Mouse (Mus musculus) neural tube, embryonic 12.5 days (tissue): Measurements from ENCODE around the gene Pik3ip1. TPM values are rescaled to one million over a fixed set of nuclear protein-coding genes. Genes with fewer than 3 reads are reported as not detected.

ENCODE experiments used
- ATAC-seq: fragments of 200-750 bp; cut with Nextera tagmentation; 2 replicates; pipeline ENCODE4 v1.8.0; 2017; ENCODE audit warnings: low read depth, mild to moderate bottlenecking, moderate TSS enrichment, moderate library complexity; ENCODE audit not compliant: low FRiP score
- H3K27ac ChIP-seq: fragments of 300-500 bp; sonication (generic); 2 replicates; pipeline ENCODE4 v1.5.1; 2016
- H3K27me3 ChIP-seq: fragments of 300-500 bp; sonication (generic); replicated peaks from 2 replicates; pipeline ENCODE4 v1.6.1; 2016; ENCODE audit warnings: mild to moderate bottlenecking
- H3K36me3 ChIP-seq: fragments of 300-500 bp; sonication (generic); 2 replicates; pipeline ENCODE4 v1.6.1; 2016; ENCODE audit warnings: mild to moderate bottlenecking
- H3K4me1 ChIP-seq: fragments of 300-500 bp; sonication (generic); 2 replicates; pipeline ENCODE4 v1.6.1; 2016
- H3K4me2 ChIP-seq: fragments of 300-500 bp; sonication (generic); replicated peaks from 2 replicates; pipeline ENCODE4 v1.6.1; 2016; ENCODE audit warnings: mild to moderate bottlenecking
- H3K4me3 ChIP-seq: fragments of 300-500 bp; sonication (generic); 2 replicates; pipeline ENCODE4 v1.5.1; 2016
- H3K9ac ChIP-seq: fragments of 300-500 bp; sonication (generic); 2 replicates; pipeline ENCODE4 v1.6.1; 2016; ENCODE audit warnings: mild to moderate bottlenecking
- H3K9me3 ChIP-seq: fragments of 300-500 bp; sonication (generic); 2 replicates; pipeline ENCODE4 v1.6.1; 2016; ENCODE audit warnings: mild to moderate bottlenecking
- WGBS: fragments of 180-500 bp; shearing (Covaris S2); methylation state at CpG from one replicate; pipeline ENCODE4 v1.1.7; 2016; 5-methylcytosine and 5-hydroxymethylcytosine counted together
- polyA plus RNA-seq: library from polyadenylated mRNA; unstranded; fragments of >200 nt; fragmentation: Nextera tagmentation; extraction: Ambion mirVana; gene quantifications from 2 replicates; pipeline ENCODE4 v1.2.1, GENCODE M21; 2016

Pik3ip1 gene
- polyA plus RNA-seq, 1 experiment from 2014 or later = 21.2 TPM

DNA sequence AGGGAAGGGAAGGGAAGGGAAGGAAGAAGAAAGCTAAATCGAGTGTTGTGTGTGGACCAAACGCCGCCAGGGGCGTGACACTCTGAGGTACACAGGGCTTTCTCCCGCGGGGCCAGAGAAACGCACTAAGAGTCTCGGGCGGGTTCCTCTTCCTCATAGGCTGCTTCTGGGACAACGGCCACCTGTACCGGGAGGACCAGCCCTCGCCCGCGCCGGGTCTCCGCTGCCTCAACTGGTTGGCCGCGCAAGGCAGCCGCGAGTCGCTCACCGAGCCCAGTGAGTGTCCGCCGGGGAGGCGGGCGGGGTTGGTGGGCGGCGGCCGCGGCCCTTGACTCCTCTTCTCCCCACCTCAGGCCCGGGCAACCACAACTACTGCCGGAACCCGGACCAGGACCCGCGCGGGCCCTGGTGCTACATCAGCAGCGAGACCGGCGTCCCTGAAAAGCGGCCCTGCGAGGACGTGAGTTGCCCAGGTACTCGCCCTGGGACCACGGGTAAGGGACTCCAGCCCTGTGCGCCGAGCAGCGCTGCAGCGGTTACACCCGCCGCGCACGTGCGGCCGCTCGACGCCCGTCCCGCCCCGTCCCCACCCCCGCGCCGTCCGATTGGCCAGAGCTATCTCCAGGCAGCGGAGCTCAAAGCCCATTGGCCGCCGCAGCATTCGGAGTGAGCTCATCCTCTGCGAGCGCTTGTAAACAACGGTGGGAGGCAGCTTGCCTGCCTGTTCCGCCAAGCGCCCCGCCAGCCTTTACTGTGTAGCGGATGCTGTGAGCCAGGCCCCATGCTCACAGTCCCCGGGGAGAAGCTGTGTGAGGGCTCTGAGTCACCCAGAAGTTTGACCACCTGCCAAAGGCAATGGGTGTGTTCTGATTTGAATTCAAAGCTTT lies 1.8 kb downstream of the Pik3ip1 start:
- H3K27ac ChIP-seq = no peak overlapping the region
- peak overlapping the region; percentile 46 for H3K4me3 ChIP-seq
- peak overlapping the region; percentile 60 for H3K9ac ChIP-seq
- H3K36me3 ChIP-seq = no peaks in the 10 kb centered on the region
- peak; percentile 95 for ATAC-seq
- H3K4me2 ChIP-seq = peak overlapping the region; percentile 91
- H3K27me3 ChIP-seq = no peaks in the 10 kb centered on the region
- peaks cover 17% of the 10 kb centered on the region for H3K4me1 ChIP-seq
- H3K9me3 ChIP-seq = no peaks in the 10 kb centered on the region
- WGBS = under 1% methylated on average over 75 of the region's 75 CpGs

DNA sequence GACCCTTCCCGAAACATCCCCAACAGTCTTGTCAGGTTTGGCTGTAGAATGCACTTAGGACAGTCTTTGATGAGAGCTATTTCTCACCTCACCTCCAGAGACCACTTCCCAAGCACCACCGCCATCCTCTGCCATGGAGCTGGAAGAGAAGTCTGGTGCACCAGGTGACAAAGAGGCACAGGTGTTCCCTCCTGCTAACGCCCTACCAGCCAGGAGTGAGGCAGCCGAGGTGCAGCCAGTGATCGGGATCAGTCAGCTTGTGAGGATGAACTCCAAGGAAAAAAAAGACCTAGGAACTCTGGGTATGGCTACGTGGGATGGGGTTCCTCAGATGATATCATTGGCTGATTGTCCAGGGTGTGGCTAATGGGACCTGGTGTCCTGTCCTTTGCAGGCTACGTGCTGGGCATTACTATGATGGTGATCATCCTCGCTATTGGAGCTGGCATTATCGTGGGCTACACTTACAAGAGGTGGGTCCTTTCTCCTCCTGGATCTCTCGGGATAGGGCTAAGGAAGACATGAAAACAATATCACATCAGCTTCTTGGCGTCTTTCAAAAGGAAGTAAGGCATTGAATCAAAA lies 3.0 kb downstream of the Pik3ip1 start:
- 92% methylated on average over 11 of the region's 11 CpGs for WGBS
- no peak overlapping the region for H3K9ac ChIP-seq
- no peaks in the 10 kb centered on the region for H3K27me3 ChIP-seq
- no peak for ATAC-seq
- no peaks in the 10 kb centered on the region for H3K9me3 ChIP-seq
- no peak overlapping the region for H3K27ac ChIP-seq
- 0 out of 2 replicates have a peak overlapping the region, but pooled peaks have one; percentile 91 for H3K4me2 ChIP-seq
- H3K36me3 ChIP-seq = no peaks in the 10 kb centered on the region
- no peak overlapping the region for H3K4me3 ChIP-seq
- H3K4me1 ChIP-seq = peaks cover 28% of the 10 kb centered on the region

- peaks cover 28% of the 10 kb centered on the region for H3K4me1 ChIP-seq
- no peak overlapping the region for H3K4me2 ChIP-seq
- no peak overlapping the region for H3K9ac ChIP-seq
- WGBS = 91% methylated on average over 11 of the region's 11 CpGs
- no peak for ATAC-seq
- no peak overlapping the region for H3K4me3 ChIP-seq
- no peak overlapping the region for H3K27ac ChIP-seq
- H3K27me3 ChIP-seq = no peaks in the 10 kb centered on the region
- no peaks in the 10 kb centered on the region for H3K9me3 ChIP-seq
- H3K36me3 ChIP-seq = no peaks in the 10 kb centered on the region
Observed at GRCm38 (mm10) chr11:3334141-3334710, 4.0 kb downstream of the Pik3ip1 start.

- no peak overlapping the region for H3K4me2 ChIP-seq
- no peaks in the 10 kb centered on the region for H3K36me3 ChIP-seq
- H3K4me3 ChIP-seq = no peak overlapping the region
- WGBS = 51% methylated on average over 9 of the region's 9 CpGs
- H3K4me1 ChIP-seq = peaks cover 28% of the 10 kb centered on the region
- H3K9ac ChIP-seq = no peak overlapping the region
- ATAC-seq = no peak
- H3K9me3 ChIP-seq = no peaks in the 10 kb centered on the region
- no peak overlapping the region for H3K27ac ChIP-seq
- no peaks in the 10 kb centered on the region for H3K27me3 ChIP-seq
Observed at GRCm38 (mm10) chr11:3334711-3335316, 4.6 kb downstream of the Pik3ip1 start.

DNA sequence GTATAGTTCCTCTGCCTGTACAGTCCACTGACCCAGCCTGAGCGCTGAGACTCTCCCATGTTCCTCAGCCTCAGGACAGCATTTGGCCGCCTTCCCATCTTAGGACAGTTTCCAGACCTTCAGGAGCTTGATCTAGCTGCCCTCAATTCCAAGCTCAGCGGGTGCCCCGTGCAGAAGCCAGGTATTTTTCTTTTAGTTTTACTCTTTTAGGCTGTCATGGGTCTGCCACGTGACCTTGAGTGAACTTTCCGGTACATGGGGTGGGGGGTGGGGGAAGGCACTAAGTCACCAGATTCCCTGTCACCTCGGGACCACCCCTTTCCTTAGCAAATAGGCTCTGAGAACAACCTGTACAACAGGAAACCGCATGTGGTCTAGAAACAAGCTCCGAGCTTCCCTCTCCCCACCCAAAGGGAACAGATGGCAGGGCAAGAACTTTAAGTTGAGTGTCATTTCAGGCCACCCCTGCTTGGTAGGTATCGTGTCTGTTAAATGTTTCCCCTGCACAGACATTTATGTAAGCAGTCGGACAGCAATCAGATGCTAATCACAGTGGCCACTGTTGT lies 5.5 kb downstream of the Pik3ip1 start:
- Histone ChIP-seq H3K27me3 (no peaks in the 10 kb centered on the region), H3K9me3 (no peaks in the 10 kb centered on the region), H3K27ac (no peak overlapping the region), H3K36me3 (no peaks in the 10 kb centered on the region), H3K4me1 (peaks cover 28% of the 10 kb centered on the region), H3K4me3 (no peak overlapping the region), H3K9ac (no peak overlapping the region), H3K4me2 (no peak overlapping the region)
- no peak for ATAC-seq
- WGBS = 49% methylated on average over 11 of the region's 11 CpGs

DNA sequence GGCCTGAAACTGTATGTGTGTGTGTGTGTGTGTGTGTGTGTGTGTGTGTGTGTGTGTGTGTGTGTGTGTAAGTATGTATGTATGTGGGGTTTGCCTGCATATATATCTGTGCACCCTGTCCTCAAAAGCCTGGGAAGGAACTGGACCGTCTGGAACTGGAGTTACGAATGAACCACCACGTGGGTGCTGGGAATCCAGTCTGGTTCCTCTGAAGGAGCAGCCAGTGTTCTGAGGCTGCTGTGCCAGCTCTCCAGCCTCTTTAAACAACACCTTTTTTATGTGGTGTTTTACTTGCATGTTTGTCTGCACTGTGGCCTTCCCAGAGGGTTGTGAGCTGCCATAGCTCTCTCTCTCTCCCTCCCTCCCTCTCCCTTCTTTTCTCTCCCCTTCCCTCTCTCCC lies 6.4 kb downstream of the Pik3ip1 start:
- Histone ChIP-seq H3K9me3 (no peaks in the 10 kb centered on the region), H3K36me3 (peaks cover 2% of the 10 kb centered on the region; the same call in 1 of the 2 replicates), H3K9ac (no peak overlapping the region), H3K27ac (no peak overlapping the region), H3K4me3 (no peak overlapping the region), H3K4me1 (peaks cover 28% of the 10 kb centered on the region), H3K27me3 (no peaks in the 10 kb centered on the region), H3K4me2 (0 out of 2 replicates have a peak overlapping the region, but pooled peaks have one; percentile 21)
- WGBS = 77% methylated on average over 3 of the region's 3 CpGs
- no peak for ATAC-seq

DNA sequence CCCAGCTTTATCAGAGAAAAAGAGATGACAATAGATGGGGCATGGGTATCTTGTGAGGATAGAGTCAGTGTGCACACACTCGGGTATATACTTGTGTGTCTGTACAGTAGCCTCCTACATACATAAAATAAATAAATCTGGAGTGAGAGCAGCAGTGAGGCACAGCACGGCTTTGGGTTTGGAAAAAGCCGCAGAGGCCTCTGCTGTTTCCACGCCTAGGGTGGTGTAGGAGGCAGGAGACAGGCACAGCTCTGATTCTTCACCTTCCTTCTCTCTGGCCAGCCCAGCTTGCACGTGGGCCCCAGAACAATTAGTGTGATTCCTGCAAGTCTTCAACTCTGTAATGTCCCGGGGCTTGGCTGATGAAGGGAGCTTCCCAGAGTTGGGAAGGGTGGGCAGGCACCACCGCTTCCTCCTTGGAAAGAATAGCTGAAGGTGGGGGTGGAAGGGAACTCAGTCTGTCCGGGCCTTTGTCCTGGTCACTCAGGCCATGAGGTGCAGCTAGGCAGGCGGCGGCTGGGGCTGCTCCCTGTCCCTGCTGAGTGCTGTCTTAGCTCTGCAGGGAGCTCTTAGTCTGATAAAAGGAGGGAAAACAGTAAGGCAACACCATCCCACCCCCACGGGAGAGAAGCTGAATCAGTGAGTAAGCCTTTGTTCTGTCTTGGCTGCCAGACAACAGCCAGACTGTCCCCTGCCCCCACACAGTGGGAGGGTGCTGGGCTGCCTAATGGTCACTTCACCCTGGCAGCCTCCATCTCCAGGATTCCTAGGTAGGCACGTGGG lies 7.2 kb downstream of the Pik3ip1 start:
- Histone ChIP-seq H3K4me2 (peak overlapping the region; percentile 21; the same call in 1 of the 2 replicates), H3K9ac (peak overlapping the region; percentile 22; the same call in 1 of the 2 replicates), H3K4me1 (peaks cover 22% of the 10 kb centered on the region), H3K27me3 (no peaks in the 10 kb centered on the region), H3K36me3 (peaks cover 5% of the 10 kb centered on the region; the same call in 1 of the 2 replicates), H3K9me3 (no peaks in the 10 kb centered on the region), H3K4me3 (no peak overlapping the region), H3K27ac (peak overlapping the region; percentile 47)
- WGBS = 5% methylated on average over 12 of the region's 12 CpGs
- ATAC-seq = peak; percentile 75

- 57% methylated on average over 5 of the region's 5 CpGs for WGBS
Observed at GRCm38 (mm10) chr11:3337961-3338360, 7.8 kb downstream of the Pik3ip1 start.

GRCm38 (mm10) chr11:3341476-3341875 lies 11.3 kb downstream of the Pik3ip1 start:
- no peak overlapping the region for H3K27ac ChIP-seq
- ATAC-seq = no peak
- no peaks in the 10 kb centered on the region for H3K9me3 ChIP-seq
- WGBS = 84% methylated on average over 5 of the region's 5 CpGs
- H3K4me1 ChIP-seq = peaks cover 16% of the 10 kb centered on the region
- H3K4me3 ChIP-seq = no peak overlapping the region
- H3K27me3 ChIP-seq = no peaks in the 10 kb centered on the region
- H3K4me2 ChIP-seq = no peak overlapping the region
- H3K9ac ChIP-seq = no peak overlapping the region
- peaks cover 35% of the 10 kb centered on the region for H3K36me3 ChIP-seq

More at GRCm38 (mm10) chr11:3337961-3338360, 7.8 kb downstream of the Pik3ip1 start:
- peaks cover 17% of the 10 kb centered on the region for H3K4me1 ChIP-seq
- ATAC-seq = peak; percentile 25; the same call in 1 of the 2 replicates
- no peak overlapping the region for H3K4me3 ChIP-seq
- H3K27me3 ChIP-seq = no peaks in the 10 kb centered on the region
- H3K9me3 ChIP-seq = no peaks in the 10 kb centered on the region
- H3K36me3 ChIP-seq = peaks cover 5% of the 10 kb centered on the region; the same call in 1 of the 2 replicates
- H3K27ac ChIP-seq = peak overlapping the region; percentile 47; the same call in 1 of the 2 replicates
- 0 out of 2 replicates have a peak overlapping the region, but pooled peaks have one; percentile 21 for H3K4me2 ChIP-seq
- 0 out of 2 replicates have a peak overlapping the region, but pooled peaks have one; percentile 22 for H3K9ac ChIP-seq

- Histone ChIP-seq H3K4me3 (no peak overlapping the region), H3K27me3 (no peaks in the 10 kb centered on the region), H3K9me3 (no peaks in the 10 kb centered on the region), H3K36me3 (peaks cover 50% of the 10 kb centered on the region), H3K27ac (no peak overlapping the region), H3K4me1 (peaks cover 14% of the 10 kb centered on the region), H3K4me2 (no peak overlapping the region), H3K9ac (no peak overlapping the region)
- whole genome bisulfite sequencing = 91% methylated on average over 3 of the region's 3 CpGs
- no peak for ATAC-seq
Observed at GRCm38 (mm10) chr11:3344916-3345315, 14.7 kb downstream of the Pik3ip1 start.

- H3K27ac ChIP-seq = no peak overlapping the region
- peaks cover 14% of the 10 kb centered on the region for H3K4me1 ChIP-seq
- no peaks in the 10 kb centered on the region for H3K9me3 ChIP-seq
- no peak overlapping the region for H3K4me2 ChIP-seq
- no peaks in the 10 kb centered on the region for H3K27me3 ChIP-seq
- H3K9ac ChIP-seq = no peak overlapping the region
- H3K4me3 ChIP-seq = no peak overlapping the region
- H3K36me3 ChIP-seq = peaks cover 62% of the 10 kb centered on the region
- ATAC-seq = no peak
- WGBS = 93% methylated on average over 7 of the region's 7 CpGs
Observed at GRCm38 (mm10) chr11:3346351-3346750, 16.1 kb downstream of the Pik3ip1 start.
